Mouse (Mus musculus): ENCODE measurements around the gene Dcst1. TPM values are rescaled to one million over a fixed set of nuclear protein-coding genes. Genes with fewer than 3 reads are reported as not detected.
A peak's percentile ranks its signal among the peaks of the same experiment; 100 is the strongest.

Gene Dcst1
- total RNA-seq, 2 experiments from 2014 or later, result not detected

DNA sequence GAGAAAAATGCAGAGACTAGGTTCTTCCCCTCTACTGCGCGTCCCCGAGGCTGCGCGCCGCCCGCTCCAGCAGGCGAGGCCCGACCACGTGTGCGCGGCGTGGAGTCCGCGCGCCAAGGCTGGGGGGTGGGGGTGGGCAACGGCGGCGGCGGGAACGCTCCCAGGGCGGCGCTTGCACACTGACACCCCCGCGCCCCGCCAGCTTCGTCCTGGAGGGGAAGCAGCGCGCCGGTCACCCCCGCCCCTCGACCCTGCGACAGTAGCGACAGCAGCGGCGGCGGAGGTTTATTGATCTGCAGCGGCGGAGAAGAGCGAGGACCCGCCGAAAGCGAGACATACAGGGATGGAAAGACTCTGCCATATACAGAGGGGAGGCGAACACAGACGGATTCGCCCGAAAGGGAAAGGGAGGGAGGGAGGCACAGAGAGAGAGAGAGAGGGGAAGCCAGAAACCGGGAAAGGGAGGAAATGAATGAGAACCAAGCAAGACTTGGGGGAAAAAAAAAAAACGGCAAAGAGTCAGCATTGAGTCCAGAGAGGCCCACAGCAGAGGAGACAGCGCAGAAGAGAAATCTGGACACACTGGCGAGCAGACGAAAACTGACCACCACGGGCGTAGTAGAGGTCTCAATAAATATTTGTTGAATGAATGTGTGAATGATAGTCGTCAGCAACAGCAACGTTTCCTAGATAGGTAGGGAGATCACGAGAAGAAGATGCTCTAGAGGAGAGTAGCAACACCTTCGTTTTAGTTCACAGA, 45.3 kb downstream of the Dcst1 start:
- Histone ChIP-seq H3K27ac (no peak overlapping the region), H3K4me3 (peak overlapping the region; percentile 60)
- no peak for DNase-seq
- intact Hi-C loops (cut with DNase I), result no loop called here
- no peak for TF ChIP-seq CTCF (IDR thresholded peaks at IDR 0.05)

- intact Hi-C loops (cut with DNase I), result no loop called here
- Histone ChIP-seq H3K4me3 (peak overlapping the region; percentile 60), H3K27ac (no peak overlapping the region)
- no peak for TF ChIP-seq CTCF (IDR thresholded peaks at IDR 0.05)
- no peak for DNase-seq
Observed at GRCm38 (mm10) chr3:89318971-89319590, 46.0 kb downstream of the Dcst1 start.

GRCm38 (mm10) chr3:89318316-89318715, 46.7 kb downstream of the Dcst1 start:
- Histone ChIP-seq H3K4me3 (no peak overlapping the region), H3K27ac (no peak overlapping the region)
- intact Hi-C loops (cut with DNase I), result no loop called here
- no peak for DNase-seq
- no peak for TF ChIP-seq CTCF (IDR thresholded peaks at IDR 0.05)

- Histone ChIP-seq H3K27ac (no peak overlapping the region), H3K4me3 (no peak overlapping the region)
- intact Hi-C loops (cut with DNase I), result loop anchor here (2.0 kb wide), 2 partner anchors 38 to 168 kb away; no protein-coding TSS in a partner anchor
- DNase-seq, result no peak
- no peak for TF ChIP-seq CTCF (IDR thresholded peaks at IDR 0.05)
Observed at GRCm38 (mm10) chr3:89317246-89317645, 47.8 kb downstream of the Dcst1 start.

DNA sequence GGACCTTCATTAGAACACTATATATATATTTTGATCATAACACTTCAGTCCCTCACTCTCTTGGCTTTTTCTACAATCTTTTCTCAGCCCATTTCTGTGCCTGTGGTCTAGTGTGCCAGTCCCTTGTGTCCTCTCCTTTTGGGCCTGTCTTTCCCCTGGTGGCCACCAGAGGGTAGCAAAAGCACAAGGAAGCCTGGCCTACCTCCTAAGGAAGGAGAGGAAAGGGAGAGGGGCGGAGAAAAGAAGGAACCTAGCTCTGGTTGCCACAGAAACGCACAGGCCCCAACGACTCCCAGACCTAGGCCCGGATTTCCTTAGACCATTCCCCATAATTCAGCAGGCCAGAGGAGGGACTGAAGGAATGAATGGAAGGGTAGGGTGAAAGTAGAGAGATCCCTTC, 48.2 kb downstream of the Dcst1 start:
- DNase-seq, result peak; percentile 83
- TF ChIP-seq CTCF (IDR thresholded peaks at IDR 0.05), result peak; percentile 97; the same call in 1 of the 2 replicates
- Histone ChIP-seq H3K4me3 (peak overlapping the region; percentile 50), H3K27ac (no peak overlapping the region)
- intact Hi-C loops (cut with DNase I), result loop anchor here (2.0 kb wide), 2 partner anchors 38 to 168 kb away; no protein-coding TSS in a partner anchor

- Histone ChIP-seq H3K27ac (no peak overlapping the region), H3K4me3 (peak overlapping the region; percentile 50)
- intact Hi-C loops (cut with DNase I), result loop anchor here (2.0 kb wide), 2 partner anchors 39 to 169 kb away; no protein-coding TSS in a partner anchor
- TF ChIP-seq CTCF (IDR thresholded peaks at IDR 0.05), result no peak
- peak; percentile 37 for DNase-seq
Observed at GRCm38 (mm10) chr3:89315930-89316831, 48.9 kb downstream of the Dcst1 start.

GRCm38 (mm10) chr3:89315195-89315929, 49.7 kb downstream of the Dcst1 start:
- intact Hi-C loops (cut with DNase I), result no loop called here
- peak; percentile 98 for TF ChIP-seq CTCF (IDR thresholded peaks at IDR 0.05)
- peak overlapping the region; percentile 50 for H3K4me3 ChIP-seq
- peak overlapping the region; percentile 38 for H3K27ac ChIP-seq
- DNase-seq, result peak; percentile 83

DNA sequence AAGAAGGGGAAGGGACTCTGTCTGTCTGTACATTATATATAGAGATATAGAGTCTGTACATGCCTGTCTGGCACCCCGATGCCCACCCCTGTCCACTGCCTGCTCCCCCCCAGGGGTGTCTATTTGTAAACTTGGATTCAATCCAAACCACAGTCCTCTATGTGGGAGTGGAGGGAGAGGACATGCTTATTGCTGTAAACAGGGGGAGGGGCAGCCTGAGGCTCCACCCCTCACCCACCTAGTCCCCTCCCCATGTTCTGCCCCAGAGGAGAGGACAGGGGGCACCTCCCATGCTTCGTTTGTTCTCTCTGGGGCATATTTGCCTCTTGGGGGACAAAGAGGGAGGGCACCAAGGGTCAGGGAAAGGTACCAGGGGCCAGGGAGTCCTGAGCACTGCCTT, 50.3 kb downstream of the Dcst1 start:
- no peak for DNase-seq
- H3K27ac ChIP-seq, result peak overlapping the region; percentile 38
- no peak for TF ChIP-seq CTCF (IDR thresholded peaks at IDR 0.05)
- H3K4me3 ChIP-seq, result no peak overlapping the region
- intact Hi-C loops (cut with DNase I), result no loop called here

- intact Hi-C loops (cut with DNase I), result no loop called here
Observed at GRCm38 (mm10) chr3:89314340-89314739, 50.7 kb downstream of the Dcst1 start.

DNA sequence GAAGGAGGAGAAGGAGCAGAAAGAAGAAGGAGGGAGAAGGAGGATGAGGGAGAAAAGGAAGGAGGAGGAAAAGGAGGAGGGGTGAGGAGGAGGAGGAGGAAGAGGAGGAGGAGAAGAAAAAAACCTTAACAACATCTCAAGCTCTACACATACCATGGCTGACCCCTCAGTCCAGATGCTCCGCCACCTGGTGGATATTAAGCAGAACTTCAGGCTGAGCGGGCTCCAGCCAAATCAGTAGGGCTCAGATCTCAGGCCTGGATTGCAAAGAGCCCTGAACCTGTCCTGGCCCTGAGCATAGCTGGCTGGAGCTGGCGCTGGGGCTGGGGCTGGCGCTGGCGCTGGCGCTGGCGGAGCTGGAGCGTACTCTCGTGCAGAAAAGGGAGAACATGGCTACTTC, 57.0 kb downstream of the Dcst1 start:
- TF ChIP-seq CTCF (IDR thresholded peaks at IDR 0.05), result peak; percentile 84
- Histone ChIP-seq H3K27ac (no peak overlapping the region), H3K4me3 (no peak overlapping the region)
- peak; percentile 74 for DNase-seq
- intact Hi-C loops (cut with DNase I), result loop anchor here (2.0 kb wide), 1 partner anchor 61 kb away; the partner anchor contains the start of gene Trim46

More at GRCm38 (mm10) chr3:89314340-89314739, 50.7 kb downstream of the Dcst1 start:
- Histone ChIP-seq H3K27ac (0 out of 2 replicates have a peak overlapping the region, but pooled peaks have one; percentile 38), H3K4me3 (no peak overlapping the region)
- no peak for DNase-seq
- no peak for TF ChIP-seq CTCF (IDR thresholded peaks at IDR 0.05)

DNA sequence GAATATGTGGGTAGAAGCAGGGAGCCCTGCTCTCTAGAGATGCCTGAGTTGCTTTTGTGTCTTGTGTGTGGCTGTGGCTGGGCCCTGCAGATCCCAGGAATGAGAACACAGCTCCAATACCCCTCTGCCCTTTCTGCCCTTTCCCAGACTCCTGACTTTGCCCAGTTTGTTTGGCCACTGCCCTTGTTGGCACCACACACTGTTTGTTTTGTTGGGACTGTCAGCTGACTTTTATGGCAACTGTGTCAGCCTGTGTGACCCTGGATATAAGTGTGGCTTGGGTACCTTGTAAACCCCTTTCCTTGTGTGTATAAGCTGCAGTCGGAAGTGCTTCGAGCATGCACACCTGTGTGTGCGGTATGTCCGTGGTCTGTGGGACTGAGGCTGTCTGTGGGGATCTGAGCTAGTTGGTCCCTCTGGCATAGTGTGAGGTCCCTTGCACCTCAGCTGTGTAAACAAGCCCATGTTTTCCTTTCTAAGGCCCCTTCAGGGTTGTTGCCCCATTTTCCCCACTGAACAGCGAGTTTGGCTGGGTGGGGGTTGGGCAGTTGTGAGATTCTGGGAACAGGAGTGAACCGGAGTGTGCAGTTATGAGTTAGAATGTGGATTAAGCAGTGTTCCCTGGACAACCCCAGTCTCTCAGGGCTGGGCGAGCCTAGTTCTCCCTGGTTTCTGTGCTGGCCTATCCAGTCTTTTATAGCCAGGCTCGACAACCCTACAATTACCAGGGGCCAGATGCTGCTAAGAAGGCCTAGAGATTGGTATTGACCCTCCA, 59.3 kb downstream of the Dcst1 start:
- no peak for DNase-seq
- intact Hi-C loops (cut with DNase I), result no loop called here
- no peak for TF ChIP-seq CTCF (IDR thresholded peaks at IDR 0.05)
- H3K4me3 ChIP-seq, result no peak overlapping the region
- H3K27ac ChIP-seq, result no peak overlapping the region
